ENCODE assay signal across 9 mouse cellular contexts in the genomic region with DNA sequence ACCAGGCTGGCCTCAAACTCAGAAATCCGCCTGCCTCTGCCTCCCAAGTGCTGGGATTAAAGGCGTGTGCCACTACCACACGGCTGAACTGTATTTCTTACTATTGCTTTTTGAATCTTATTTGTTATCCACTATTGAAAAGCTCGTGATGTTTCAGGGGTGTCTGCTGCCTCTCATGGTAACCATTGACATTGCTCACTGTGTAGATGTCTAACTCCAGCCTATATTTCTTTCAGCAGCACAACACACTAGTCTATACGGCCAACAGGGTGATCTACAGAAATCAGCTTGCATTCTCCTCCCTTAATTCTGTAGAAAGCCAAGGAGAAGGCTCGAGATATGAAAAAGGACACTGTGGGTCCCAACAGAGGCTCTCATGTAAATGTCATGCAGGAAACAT. TPM values are rescaled to one million over a fixed set of nuclear protein-coding genes. Genes with fewer than 3 reads are reported as not detected.
DNase-seq lines count a peak whose midpoint lies in the region; ATAC-seq lines count a peak whose summit lies in the region.
"Had no signal": no experiment of that assay in that cellular context is flagged by ENCODE, and none has a peak within 500 bp of the region (broad histone marks: within the 10 kb centered on the region; RNA-seq: fewer than 3 reads in every experiment).

No protein-coding gene starts in this region.

- no peaks in the 10 kb centered on the region for H3K36me3 ChIP-seq in heart, embryonic 11.5 days (ENCODE audit: control insufficient read depth, insufficient read depth, low read length)
- H3K36me3 ChIP-seq in hindbrain, embryonic 11.5 days (ENCODE audit: control insufficient read depth, insufficient read depth, low read length) = no peaks in the 10 kb centered on the region
- no peaks in the 10 kb centered on the region for H3K36me3 ChIP-seq in liver, embryonic 15.5 days (replicated peaks)

- H3K27me3 ChIP-seq in heart, embryonic 11.5 days (ENCODE audit: control insufficient read depth, insufficient read depth, low read length) = peaks cover 29% of the 10 kb centered on the region
- peaks cover 10% of the 10 kb centered on the region for H3K27me3 ChIP-seq in hindbrain, embryonic 11.5 days (ENCODE audit: control insufficient read depth, insufficient read depth, low read length)
- H3K27me3 ChIP-seq in liver, embryonic 15.5 days = peaks cover 70% of the 10 kb centered on the region

- WGBS in heart, embryonic 11.5 days (ENCODE audit: insufficient replicate concordance) = 74% methylated on average over 6 of the region's 6 CpGs
- 83% methylated on average over 6 of the region's 6 CpGs for WGBS in hindbrain, embryonic 11.5 days
- WGBS in liver, embryonic 15.5 days (ENCODE audit: insufficient replicate concordance) = 60% methylated on average over 6 of the region's 6 CpGs

- peak overlapping the region; percentile 48; the same call in 1 of the 2 replicates for H3K4me3 ChIP-seq in heart, embryonic 11.5 days (ENCODE audit: low read depth, low read length)
- no peak overlapping the region for H3K4me3 ChIP-seq in hindbrain, embryonic 11.5 days (ENCODE audit: low read depth, low read length)
- peak overlapping the region; percentile 39; the same call in 1 of the 2 replicates for H3K4me3 ChIP-seq in liver, embryonic 15.5 days (replicated peaks)

- intact Hi-C loops in heart, postnatal 36 days (cut with DNase I) = no loop called here

- H3K4me1 ChIP-seq in heart, embryonic 11.5 days (ENCODE audit: control insufficient read depth, insufficient read depth, low read length) = no peaks in the 10 kb centered on the region
- no peaks in the 10 kb centered on the region for H3K4me1 ChIP-seq in hindbrain, embryonic 11.5 days (replicated peaks; ENCODE audit: control insufficient read depth, insufficient read depth, low read length)
- peaks cover 20% of the 10 kb centered on the region for H3K4me1 ChIP-seq in liver, embryonic 15.5 days (replicated peaks)

- H3K4me2 ChIP-seq in heart, embryonic 11.5 days = peak overlapping the region; percentile 69
- no peak overlapping the region for H3K4me2 ChIP-seq in hindbrain, embryonic 11.5 days (replicated peaks; ENCODE audit: low read depth, low read length)
- peak overlapping the region; percentile 55 for H3K4me2 ChIP-seq in liver, embryonic 15.5 days

- no peak for DNase-seq in heart, postnatal 36 days
- peak; percentile 34 for DNase-seq in hindbrain, embryonic 11.5 days (ENCODE audit: low spot score)
- no peak for DNase-seq in right cerebral cortex, postnatal 10 days (ENCODE audit: low spot score in 2 of 2)
- no peak for DNase-seq in layer of hippocampus, adult 11-12 months (ENCODE audit: low spot score)
- DNase-seq in thymus, adult 18-20 months = no peak
- DNase-seq: layer of hippocampus, adult 9-11 months had no signal

- H3K9ac ChIP-seq in heart, embryonic 11.5 days (ENCODE audit: low read depth, low read length) = no peak overlapping the region
- no peak overlapping the region for H3K9ac ChIP-seq in hindbrain, embryonic 11.5 days (ENCODE audit: low read depth, low read length)
- H3K9ac ChIP-seq in liver, embryonic 15.5 days = no peak overlapping the region

- H3K9me3 ChIP-seq in heart, embryonic 11.5 days (replicated peaks; ENCODE audit: control insufficient read depth, low read length) = no peaks in the 10 kb centered on the region
- H3K9me3 ChIP-seq in hindbrain, embryonic 11.5 days (ENCODE audit: control insufficient read depth, low read length) = no peaks in the 10 kb centered on the region
- H3K9me3 ChIP-seq in liver, embryonic 15.5 days (replicated peaks) = no peaks in the 10 kb centered on the region

- ATAC-seq in heart, embryonic 11.5 days (replicated peaks; ENCODE audit: insufficient number of reproducible peaks, low FRiP score, low TSS enrichment) = no peak
- ATAC-seq in activated CD4-positive, CD25-positive, alpha-beta regulatory T cell, adult 4 months = peak; percentile 34
- ATAC-seq in hindbrain, embryonic 11.5 days (ENCODE audit: low FRiP score) = no peak
- ATAC-seq in liver, embryonic 15.5 days (ENCODE audit: insufficient read depth) = no peak

- H3K27ac ChIP-seq in heart, embryonic 11.5 days (ENCODE audit: low read depth, low read length) = no peak overlapping the region
- no peak overlapping the region for H3K27ac ChIP-seq in hindbrain, embryonic 11.5 days (ENCODE audit: low read depth, low read length)
- no peak overlapping the region for H3K27ac ChIP-seq in liver, embryonic 15.5 days (replicated peaks)

RNA-seq across cellular contexts. Expression of a gene that starts 28.1 kb away (rescaled TPM):
- 202 and 217 TPM in 2 replicates for polyA plus RNA-seq in heart, embryonic 11.5 days (2014; fragmentation: Nextera tagmentation; extraction: Ambion mirVana)
- 100 to 1,000 TPM; 284 to 311 TPM for total RNA-seq in heart, postnatal 36 days (2021)
- polyA plus RNA-seq in activated CD4-positive, CD25-positive, alpha-beta regulatory T cell, adult 4 months (2017; shearing (Covaris generic)) = 100 to 1,000 TPM; 513 to 559 TPM
- polyA plus RNA-seq in hindbrain, embryonic 11.5 days (2014; fragmentation: Nextera tagmentation; extraction: Ambion mirVana) = 165 and 179 TPM in 2 replicates
- polyA plus RNA-seq in liver, embryonic 15.5 days (2015; fragmentation: Nextera tagmentation; extraction: Ambion mirVana) = 59.8 and 61.9 TPM in 2 replicates
